Mouse (Mus musculus) frontal cortex, adult (tissue): Measurements from ENCODE around the gene Mrps24.

Experiments
- ATAC-seq: cut with Nextera tagmentation; 2 replicates; pipeline ENCODE4 v1.9.2; 2017; ENCODE audit warnings: mild to moderate bottlenecking, moderate library complexity, mixed read lengths; ENCODE audit not compliant: low TSS enrichment

Mrps24 gene

DNA sequence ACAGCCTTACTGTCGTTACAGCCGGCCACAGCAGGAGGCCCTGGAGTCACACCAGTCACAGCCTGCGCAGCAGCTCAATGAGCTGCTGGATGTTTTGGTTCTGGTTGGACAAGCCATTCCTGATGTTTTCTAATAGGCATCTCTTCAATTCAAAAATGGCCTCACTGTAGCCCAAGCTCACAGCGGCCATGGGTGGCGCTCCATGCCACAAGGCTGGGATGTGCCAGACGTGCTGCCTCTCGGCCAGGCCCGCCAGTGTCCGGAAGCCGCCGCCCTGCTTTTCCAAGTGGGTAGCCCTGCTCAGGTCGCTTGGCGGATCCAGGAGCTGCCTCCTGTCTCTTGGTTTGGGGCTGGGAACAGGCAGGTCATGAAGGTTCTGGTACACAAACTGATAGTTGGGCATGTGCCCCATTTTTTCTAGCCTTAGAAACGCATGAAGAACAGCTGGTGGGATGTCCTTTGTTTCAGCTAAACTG is at the start of gene Mrps24:
Gene Mrps24 (minus strand): TSS at position 51 of the 476 bp plus-strand sequence.
- ATAC-seq: no peak

DNA sequence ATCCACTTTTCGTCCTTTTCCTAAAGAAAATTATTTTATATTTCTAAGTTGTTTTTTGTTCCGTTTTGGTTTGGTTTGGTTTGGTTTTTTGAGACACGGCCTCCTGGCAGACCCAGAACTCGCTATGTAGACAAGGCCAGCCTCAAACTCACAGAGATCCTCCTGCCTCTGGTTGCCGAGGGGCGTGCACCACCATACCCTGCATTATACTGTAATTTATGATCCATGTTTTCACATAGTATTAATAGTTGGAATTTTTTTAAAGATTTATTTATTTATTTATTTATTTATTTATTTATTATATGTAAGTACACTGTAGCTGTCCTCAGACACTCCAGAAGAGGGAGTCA is 47.1 kb upstream of the Mrps24 start:
- no peak for ATAC-seq

DNA sequence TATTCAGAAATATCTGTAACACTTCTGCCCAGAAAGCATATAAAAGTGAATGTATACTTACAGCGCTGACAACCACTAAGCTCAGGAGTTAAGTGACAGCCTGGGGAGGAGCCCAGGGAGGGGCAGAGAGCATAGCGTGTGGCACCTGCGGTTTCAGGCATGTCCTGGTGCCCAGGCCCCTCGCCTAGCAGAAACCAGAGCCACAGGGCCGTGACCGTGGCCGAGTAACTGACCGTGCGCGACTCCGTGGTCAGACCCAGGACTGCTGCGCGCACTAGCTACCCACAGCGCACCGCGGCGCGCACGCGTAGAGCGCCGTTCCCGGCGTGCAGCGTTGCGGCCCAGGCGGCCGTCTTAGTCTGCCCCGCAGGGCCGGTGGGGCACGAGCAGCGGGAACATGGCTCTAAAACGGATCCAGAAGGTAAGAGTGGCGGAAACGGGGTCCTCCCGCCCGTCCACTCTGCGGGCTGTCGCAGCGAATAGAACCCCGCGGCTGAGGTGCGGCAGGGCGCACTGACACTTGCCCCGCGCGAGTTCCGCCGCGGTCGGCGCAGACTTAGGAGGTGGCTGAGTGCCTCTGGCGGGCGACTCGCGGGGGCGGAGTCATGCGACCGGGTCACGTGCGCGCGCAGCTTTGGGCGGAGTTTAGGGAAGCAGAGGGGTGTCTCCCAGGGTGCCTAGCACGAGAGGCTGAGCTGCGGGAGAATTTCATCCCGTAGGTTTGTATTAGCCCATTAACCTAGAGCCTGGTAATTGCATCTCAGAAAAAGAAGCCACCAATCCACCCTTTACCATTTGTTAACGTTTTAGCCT is 46.5 kb upstream of the Mrps24 start, which contains the start of gene Urgcp:
Gene Urgcp (minus strand): TSS at position 557 of the 813 bp plus-strand sequence.
- peak; percentile 98 for ATAC-seq

DNA sequence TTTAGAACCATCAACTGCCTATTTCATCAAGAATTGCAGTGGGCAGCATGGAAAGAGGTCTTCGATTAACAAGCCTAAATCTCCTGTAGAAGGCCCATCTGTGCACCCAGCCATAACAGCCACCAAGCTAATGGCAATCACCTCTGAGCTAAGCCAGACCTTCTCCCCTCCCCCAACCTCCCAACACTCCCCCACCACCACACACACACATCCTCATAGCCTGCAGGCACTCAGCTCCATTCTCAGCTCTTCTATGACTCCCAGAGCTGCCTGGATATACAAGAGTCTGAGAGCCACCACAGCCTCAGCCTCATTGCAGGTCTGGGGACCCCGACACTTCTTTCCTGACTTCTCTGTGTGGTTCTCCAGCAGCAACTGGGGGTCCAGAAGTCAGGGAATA is 38.3 kb upstream of the Mrps24 start:
- ATAC-seq: no peak

DNA sequence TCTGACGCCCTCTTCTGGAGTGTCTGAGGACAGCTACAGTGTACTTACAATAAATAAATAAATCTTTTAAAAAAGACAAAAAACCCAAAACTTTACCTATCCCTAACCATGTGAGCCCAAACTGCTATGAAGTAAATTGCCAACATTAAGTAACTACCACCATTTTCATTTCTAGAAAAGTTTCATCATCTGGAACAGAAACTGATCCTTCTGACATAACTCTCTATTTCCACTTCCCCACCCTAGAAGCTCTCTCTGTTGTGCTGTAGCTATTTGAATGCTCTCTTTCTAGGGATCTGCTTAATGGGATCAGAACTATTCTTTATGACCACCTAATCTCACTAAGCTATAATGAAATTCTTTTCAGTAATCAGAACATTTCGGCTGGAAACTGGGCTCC is 29.5 kb upstream of the Mrps24 start:
- ATAC-seq: no peak

DNA sequence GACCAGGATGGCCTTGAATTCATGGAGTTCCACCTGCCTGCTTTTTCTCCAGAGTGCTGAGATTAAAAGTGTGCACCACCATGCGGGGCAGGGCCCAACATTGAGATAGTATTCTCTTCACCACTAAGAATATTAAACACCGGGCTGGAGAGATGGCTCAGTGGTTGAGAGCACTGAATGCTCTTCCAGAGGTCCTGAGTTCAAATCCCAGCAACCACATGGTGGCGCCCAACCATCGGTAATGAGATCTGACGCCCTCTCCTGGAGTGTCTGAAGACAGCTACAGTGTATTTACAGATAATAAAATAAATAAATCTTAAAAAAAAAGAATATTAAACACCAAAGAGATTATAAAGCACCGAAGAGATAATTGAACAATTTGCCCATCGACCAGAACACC is 26.6 kb upstream of the Mrps24 start:
- no peak for ATAC-seq

DNA sequence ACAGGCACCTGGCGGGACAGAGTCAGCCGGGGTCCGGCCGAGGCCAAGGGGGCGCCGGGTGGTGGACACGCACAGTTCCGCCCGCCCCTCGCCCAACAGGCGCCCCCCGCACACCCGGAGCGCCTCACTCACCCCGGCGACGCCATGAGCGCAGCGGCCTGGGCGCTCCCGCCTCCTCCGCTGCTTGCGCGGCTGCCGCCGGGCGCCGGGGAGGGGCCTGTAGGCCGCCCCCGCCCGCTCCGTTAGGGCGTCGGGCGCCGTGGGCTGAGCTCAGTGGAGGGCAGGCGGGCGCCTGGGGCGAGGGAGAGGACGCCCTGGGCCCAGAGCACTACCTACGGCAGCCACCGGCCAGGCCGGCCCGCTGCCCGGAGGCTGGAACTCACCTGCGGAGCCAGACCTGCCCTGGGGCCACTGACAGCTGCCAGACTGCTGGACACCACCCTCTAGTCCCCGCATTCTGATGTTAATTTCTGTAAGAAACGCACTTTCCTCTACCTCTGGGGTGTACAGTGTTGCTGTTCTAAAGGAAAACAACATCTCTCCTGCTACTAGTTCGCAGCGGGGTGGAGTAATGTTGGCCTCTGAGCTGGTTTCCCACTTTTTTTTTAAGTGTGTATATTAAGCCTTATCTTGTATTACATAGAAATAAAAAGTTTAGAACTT is 25.6 kb upstream of the Mrps24 start:
- peak; percentile 93 for ATAC-seq

DNA sequence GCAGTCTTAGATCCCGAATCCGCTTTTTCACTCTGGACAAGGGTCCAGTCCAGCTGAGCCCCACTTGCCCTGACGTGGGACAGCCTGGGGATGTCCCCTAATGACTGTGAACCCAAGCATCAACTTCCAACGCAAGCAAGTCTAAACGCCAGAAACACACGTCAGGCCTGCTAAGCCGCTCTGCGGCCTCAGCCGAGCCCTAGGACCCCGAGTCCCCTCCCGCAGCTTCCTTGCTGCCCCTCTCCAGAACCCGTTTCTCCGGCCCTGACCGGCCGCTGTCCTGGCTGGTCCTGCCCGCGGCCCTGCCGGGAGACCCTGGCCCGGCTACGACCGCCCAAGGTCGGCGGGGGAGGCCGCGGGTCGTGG is 25.1 kb upstream of the Mrps24 start:
- ATAC-seq: peak; percentile 27

DNA sequence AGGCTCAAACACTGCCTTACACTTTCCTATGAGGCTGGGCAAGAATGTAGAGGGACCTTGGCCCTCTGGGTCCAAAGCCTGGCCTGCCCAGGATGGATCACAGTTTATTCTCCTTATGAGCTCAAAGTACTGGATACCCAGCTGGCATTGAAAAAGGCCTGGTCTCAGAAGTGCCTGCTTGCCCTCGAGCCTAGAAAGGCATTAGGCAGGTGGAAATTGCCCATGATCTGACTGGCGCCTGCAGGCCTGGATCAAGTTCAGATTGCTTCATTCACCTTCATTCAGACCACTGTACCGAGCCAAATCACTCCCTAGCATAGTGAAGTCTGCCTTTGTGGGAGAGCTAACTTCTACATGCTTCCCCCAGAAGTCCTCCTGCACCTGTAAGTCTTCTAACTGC is 24.4 kb upstream of the Mrps24 start:
- no peak for ATAC-seq

DNA sequence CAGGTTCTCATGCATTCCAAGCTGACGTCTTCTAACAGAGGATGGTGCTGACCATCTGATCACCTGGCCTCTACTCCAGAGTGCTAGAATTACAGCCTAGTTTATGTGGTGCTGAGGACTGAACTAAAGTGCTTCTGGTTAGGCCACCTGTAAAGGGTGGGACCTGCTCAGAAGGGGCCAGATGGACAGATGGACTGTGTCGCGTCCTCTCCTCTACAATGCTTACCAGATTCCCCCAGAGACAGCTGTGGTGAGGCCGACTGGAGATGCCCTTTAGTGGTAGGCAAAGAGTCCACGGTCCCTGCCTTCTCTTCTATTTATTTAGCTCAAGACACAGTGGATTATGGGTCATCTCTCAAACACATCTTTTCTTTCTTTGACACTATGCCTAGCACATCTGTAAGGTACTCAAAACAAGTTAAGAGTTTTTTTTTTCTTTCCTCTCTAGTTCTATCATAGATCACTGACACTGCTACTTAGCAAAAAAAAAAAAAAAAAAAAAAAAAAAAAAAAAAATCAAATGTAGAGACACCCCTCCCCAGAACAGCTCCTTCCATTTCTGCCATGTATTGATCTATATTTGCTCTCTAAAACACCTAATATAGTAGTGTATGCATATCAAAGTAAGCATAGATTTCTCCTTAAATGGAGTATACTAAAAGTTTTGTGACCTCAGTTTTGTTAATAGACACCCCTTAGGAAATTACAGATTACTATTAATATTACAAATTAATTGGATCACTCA is 23.6 kb upstream of the Mrps24 start:
- ATAC-seq: no peak

DNA sequence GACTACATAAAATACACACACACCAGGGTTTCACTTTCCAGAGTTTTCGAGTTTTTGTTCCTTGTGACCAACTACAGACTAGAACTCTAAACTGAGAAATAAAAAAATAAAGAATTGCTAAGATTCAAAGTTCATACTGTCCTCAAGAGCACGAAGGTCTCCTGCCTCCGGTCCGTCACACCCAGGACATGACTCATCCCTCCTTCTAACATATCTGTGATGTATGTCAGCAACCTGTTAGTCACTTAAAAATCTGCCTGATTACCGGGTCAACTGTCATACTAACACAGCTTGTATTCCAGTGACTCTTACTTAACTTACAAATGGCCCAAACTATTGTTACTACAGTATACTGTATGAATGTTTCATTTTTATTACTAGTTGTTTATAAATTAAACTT is 21.7 kb upstream of the Mrps24 start:
- no peak for ATAC-seq

DNA sequence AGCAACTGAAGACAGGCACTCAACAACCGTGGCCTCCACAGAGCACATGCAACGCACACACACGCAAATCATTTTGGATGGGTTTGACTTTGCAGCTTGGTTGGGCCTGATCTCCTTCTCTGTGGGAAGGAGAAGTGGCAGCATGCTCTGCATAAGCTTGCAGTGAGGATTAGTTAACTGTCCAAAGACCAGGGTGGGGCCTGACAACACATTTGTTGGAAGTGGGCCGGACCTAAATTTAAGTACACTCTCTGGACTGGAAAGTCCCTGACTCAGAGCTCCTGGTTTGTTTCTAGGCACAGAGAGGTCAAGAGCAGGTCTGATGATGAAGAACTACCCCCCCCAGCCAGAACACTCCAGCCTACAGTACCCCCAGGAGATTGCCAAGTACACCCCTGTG is 18.8 kb upstream of the Mrps24 start:
- no peak for ATAC-seq

DNA sequence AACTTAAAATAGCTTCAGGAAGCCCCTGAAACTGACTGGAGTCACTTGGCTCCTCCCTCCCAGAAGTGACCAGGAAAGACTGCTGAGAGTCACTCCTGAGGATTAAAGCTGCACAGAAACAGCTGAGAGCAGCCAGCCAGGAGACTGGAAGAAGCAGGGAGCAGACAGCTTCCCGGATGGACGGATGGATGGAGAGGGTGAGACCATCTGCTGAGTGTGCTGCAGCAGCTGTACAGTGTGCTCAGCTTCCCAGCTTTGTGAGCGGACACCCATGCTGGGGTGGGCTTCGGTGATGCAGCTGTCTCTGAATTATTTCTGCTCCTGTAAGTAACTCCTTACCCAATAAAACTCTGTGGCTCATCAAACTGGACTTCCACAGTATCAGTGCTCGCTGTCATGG is 16.9 kb upstream of the Mrps24 start:
- ATAC-seq: peak; percentile 50

DNA sequence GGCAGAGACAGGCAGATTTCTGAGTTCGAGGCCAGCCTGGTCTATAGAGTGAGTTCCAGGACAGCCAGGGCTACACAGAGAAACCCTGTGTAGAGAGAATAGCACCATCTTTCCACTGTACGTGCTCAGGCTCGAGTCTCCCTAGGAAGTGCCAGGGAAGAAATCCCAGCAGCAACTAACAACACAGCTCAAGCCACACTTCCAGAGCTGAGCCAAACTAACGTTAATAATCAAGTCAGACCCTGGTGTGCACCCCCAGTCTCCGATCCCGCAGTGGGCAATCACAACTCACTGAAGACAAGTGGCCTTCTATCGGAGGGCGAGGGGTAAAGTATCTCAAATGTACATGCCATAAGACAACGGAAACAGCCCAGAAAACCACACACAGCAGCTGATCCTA is 14.1 kb upstream of the Mrps24 start:
- no peak for ATAC-seq

DNA sequence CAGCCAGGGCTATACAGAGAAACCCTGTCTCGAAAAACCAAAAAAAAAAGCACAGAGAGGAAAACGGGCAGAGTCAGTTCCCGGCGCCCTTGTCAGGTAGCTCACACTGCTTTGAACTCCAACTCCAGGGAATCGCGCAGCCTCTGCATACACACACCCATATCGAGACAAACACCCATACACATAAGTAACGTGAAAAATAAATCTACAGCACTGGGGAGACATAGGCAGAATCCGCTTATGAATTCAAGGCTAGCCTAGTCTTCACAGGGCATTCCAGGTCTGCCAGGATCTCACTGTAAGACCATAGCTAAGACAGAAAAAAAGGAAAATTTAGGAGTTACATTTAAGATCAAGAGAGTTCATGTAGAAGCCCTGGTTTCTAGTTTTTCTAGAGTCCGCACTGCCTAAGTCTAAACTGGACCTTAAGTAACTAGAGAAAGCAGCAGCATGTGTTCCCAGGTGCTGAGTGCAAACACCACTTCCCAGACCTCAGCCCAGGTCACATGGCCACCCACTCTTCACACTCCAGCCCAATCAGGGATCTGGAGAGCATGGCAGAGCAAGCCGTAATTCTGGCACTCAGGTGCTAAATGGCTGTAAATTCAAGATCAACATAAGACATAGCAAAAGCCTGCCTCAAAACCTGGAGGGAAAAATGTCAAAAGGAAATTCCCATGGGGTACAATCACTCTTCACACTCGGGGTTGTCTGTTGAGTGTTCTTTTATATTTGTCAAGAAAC is 3.3 kb upstream of the Mrps24 start:
- ATAC-seq: no peak

DNA sequence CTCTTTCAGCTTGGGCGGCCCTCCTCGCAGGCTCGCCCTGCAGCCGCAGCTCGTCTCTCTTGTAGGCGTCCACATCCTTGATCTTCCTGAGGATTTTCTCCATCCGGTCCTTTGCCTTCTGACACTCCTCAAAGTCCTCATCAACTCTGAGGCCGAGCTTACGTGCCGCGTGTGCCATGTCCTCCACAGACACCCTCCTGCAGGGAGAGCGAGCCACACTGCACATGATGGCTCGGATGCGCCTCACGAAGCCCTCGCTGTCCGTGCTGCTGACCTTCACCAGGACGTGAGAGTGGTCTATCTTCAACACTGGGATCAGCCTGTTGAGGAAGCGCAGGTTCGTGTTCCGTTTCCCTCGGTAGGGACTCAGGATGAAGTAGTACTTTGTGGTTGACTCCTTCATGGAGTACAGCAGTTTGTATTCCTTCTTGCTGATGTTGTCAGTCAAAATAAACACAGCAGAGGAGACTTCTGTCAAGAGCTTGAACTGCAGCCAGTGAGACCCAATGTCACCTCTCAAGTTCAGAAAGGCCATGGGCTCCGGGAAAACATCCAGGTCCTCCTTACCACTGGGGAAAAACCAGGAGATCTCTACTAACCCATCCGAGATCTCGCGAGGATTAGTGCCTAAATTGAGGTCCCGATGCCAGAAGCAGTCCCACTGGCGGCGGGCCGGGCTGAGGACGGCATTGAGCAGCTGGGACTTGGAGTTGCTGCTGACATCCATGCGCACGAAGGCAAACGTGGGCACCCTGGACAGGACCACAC is 1.6 kb upstream of the Mrps24 start:
- no peak for ATAC-seq

DNA sequence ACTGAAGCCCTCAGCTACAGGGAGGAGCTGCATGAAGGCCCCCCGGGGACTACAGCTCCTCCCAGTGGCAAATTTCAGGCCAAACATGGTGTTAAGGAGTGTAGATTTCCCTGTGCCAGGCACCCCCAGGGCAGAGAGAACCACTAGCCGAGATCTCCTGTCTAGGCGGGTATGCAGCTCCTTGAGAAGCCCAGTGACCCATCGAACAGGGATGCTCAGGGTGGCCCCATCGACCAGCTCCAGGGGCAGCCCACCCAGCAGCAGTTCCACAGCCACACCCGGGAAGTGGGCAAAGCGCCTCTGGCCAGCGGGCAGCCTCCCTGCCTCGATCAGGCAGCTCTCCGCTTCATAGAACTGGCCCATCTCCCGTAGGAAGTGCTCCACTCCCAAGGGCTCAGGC is 766 bp upstream of the Mrps24 start:
- no peak for ATAC-seq

DNA sequence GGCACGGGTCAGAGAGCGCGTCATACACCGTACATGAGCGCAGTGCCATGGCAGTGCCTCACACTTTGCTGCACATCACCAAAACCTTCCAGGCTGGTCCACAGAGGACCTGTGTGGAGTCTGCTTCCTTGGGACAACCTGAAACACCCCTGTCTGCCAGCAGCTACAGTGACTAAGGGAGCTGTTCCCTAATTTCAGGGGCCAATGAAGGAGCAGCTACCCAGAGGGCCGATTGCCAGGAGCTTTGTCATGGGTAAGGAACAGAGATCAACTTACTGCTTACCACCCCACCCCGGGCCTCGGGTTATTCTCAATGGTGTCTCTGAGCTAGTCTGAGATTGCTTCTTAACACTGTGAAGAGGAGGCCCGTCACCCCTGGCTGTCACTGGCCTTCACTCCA is 301 bp downstream of the Mrps24 start:
- no peak for ATAC-seq

DNA sequence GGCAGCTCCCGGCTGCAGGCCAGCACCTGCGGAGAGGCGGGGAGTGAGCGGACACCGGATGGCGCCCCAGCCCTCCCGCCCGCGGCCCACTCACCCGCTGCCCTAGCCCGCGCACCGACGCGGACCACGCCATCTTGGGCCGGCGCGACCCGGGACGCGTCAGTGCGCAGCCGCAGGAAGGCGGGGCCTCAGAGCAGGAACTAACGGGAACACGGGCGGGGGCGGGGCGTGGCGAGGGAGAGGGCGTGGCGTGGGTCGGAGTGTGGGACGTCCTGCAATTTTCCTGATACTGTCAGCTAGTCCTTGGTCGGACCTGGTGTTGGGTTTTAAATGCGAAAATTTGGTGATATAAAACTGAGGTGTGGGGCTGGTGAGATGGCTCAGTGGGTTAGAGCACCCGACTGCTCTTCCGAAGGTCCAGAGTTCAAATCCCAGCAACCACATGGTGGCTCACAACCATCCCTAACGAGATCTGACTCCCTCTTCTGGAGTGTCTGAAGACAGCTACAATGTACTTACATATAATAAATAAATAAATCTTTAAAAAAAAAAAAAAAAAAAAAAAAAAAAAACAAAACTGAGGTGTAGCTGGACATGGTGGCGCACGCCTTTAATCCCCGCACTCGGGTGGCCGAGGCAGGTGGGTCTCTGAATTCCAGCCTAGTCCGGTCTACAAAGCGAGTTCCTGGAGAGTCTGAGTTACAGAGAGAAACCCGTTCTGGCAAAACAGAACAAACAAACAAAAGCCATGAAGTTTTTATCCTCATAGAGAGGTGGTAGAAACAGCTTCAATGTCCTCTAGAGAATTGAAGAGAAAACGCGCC is 7.7 kb downstream of the Mrps24 start:
- peak; percentile 78 for ATAC-seq

DNA sequence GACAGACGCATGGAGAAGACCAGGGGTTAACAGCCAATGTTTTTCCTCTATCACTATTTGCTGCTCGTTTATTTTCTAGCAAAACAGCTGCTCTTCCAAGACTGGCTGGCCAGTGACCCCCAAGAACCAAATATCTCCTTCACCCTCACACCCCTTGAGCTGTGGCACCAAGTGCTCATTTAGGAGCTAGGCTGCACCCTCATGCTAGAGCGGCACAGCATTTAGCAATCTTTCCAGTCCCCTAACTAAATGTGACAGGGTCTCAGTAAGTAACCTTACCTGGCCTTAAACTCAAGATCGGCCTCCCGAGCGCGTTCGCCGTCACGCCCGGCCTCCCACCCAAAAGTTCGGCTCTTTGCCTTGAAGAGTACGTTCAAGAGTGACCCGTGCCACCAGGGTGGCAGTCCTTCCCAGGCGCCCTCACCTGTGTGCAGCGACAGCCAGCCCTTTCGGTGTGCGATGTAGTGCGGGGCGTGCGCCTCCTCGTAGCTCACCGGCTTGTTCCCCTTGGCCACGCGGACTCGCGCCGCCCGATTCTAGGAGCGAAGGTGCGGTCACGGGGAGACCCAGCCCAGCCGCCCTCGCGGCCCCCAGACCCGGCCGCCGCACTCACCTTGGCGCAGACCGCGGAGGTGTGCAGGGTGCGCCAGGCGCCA is 8.5 kb downstream of the Mrps24 start:
- ATAC-seq: peak; percentile 43
